9 mouse cellular contexts compared by ENCODE assay signal in genomic region chr1:109982064-109982808, GRCm38 (mm10). TPM values are rescaled to one million over a fixed set of nuclear protein-coding genes. Genes with fewer than 3 reads are reported as not detected.
DNase-seq lines count a peak whose midpoint lies in the region; ATAC-seq lines count a peak whose summit lies in the region.
"Had no signal": no experiment of that assay in that cellular context is flagged by ENCODE, and none has a peak within 500 bp of the region (broad histone marks: within the 10 kb centered on the region; RNA-seq: fewer than 3 reads in every experiment).

Gene Cdh7, plus strand, starts transcription at chr1:109982431.

- no peak for DNase-seq in heart, postnatal 14 days
- peak; percentile 94 for DNase-seq in cerebellum, adult 9-11 months
- peak; percentile 33 to 50 for DNase-seq in frontal cortex, postnatal 10 days (ENCODE audit: low spot score in 2 of 2)
- peak; percentile 27 to 48 for DNase-seq in left cerebral cortex, postnatal 10 days (ENCODE audit: extremely low spot score in 1 of 2, low spot score in 2 of 2)

- 1% methylated on average over 35 of the region's 35 CpGs for WGBS in heart, embryonic 15.5 days
- under 1% methylated on average over 34 of the region's 35 CpGs for WGBS in neural tube, embryonic 12.5 days

- peak; percentile 39; the same call in 1 of the 2 replicates for ATAC-seq in heart, embryonic 15.5 days (replicated peaks; ENCODE audit: insufficient number of reproducible peaks, insufficient read depth, low FRiP score, low read depth)
- ATAC-seq in neural tube, embryonic 12.5 days (ENCODE audit: low FRiP score, low read depth) = peak; percentile 92
- no peak for ATAC-seq in erythroblast, adult 5-6 weeks (replicated peaks; ENCODE audit: low FRiP score, poor library complexity, severe bottlenecking)
- ATAC-seq in CD4-positive, CD25-positive, alpha-beta regulatory T cell, adult 4 months = no peak

- peak within 1 kb of the TSS; percentile 55 for H3K4me3 ChIP-seq in heart, embryonic 15.5 days
- H3K4me3 ChIP-seq in neural tube, embryonic 12.5 days = peak within 1 kb of the TSS; percentile 61

- H3K4me1 ChIP-seq in heart, embryonic 15.5 days (replicated peaks) = peaks cover 7% of the 10 kb centered on the region; the same call in 1 of the 2 replicates
- no peaks in the 10 kb centered on the region for H3K4me1 ChIP-seq in neural tube, embryonic 12.5 days

- H3K27ac ChIP-seq in heart, embryonic 15.5 days = no peak within 1 kb of the TSS
- no peak within 1 kb of the TSS for H3K27ac ChIP-seq in neural tube, embryonic 12.5 days

- peak within 1 kb of the TSS; percentile 88 for H3K4me2 ChIP-seq in heart, embryonic 15.5 days
- H3K4me2 ChIP-seq in neural tube, embryonic 12.5 days (replicated peaks) = peak within 1 kb of the TSS; percentile 95

- intact Hi-C loops in heart, postnatal 14 days (cut with DNase I) = no loop called here
- intact Hi-C loops in left cerebral cortex, postnatal 10 days (cut with DNase I) = no loop called here

- H3K9me3 ChIP-seq in heart, embryonic 15.5 days (replicated peaks) = no peaks in the 10 kb centered on the region
- H3K9me3 ChIP-seq in neural tube, embryonic 12.5 days = no peaks in the 10 kb centered on the region

- peaks cover 21% of the 10 kb centered on the region for H3K27me3 ChIP-seq in heart, embryonic 15.5 days
- H3K27me3 ChIP-seq in neural tube, embryonic 12.5 days (replicated peaks) = no peaks in the 10 kb centered on the region
- H3K27me3 ChIP-seq: CH12.LX had no signal

- H3K9ac ChIP-seq in heart, embryonic 15.5 days = 0 out of 2 replicates have a peak within 1 kb of the TSS, but pooled peaks have one; percentile 10
- peak within 1 kb of the TSS; percentile 57 for H3K9ac ChIP-seq in neural tube, embryonic 12.5 days

- no peaks in the 10 kb centered on the region for H3K36me3 ChIP-seq in heart, embryonic 15.5 days
- H3K36me3 ChIP-seq in neural tube, embryonic 12.5 days = no peaks in the 10 kb centered on the region

RNA-seq across cellular contexts. Expression of gene Cdh7, which starts in this region (rescaled TPM):
- 0.03 TPM in 1 of 2 replicates, not detected in the other for polyA plus RNA-seq in heart, embryonic 15.5 days (2015; fragmentation: Nextera tagmentation; extraction: Ambion mirVana)
- total RNA-seq in heart, postnatal 14 days (2021) = not detected
- total RNA-seq in left cerebral cortex, postnatal 10 days (2021) = 10 to 100 TPM; 17.3 to 20.1 TPM
- polyA plus RNA-seq in neural tube, embryonic 12.5 days (2016; fragmentation: Nextera tagmentation; extraction: Ambion mirVana) = 6.5 and 8.4 TPM in 2 replicates
- total RNA-seq in erythroblast, adult 5-6 weeks (2015; ENCODE audit: low replicate concordance) = 0.21 TPM in 1 of 2 replicates, not detected in the other
- total RNA-seq in erythroblast, adult 5-6 weeks (2017; ENCODE audit: low replicate concordance) = 0.28 and 1.4 TPM in 2 replicates
- polyA plus RNA-seq in CD4-positive, CD25-positive, alpha-beta regulatory T cell, adult 4 months (2017; shearing (Covaris generic)) = under 1 TPM in 1 of 2 experiments, not detected in 1; 0.07 TPM
- total RNA-seq: CH12.LX had no signal

Comparison
In these comparisons a context has a peak if more than half of its experiments do, and no peak if none do; other contexts are left out.
1. RNA of gene Cdh7 (total RNA-seq): 17.3 to 20.1 TPM in left cerebral cortex, postnatal 10 days; 0.21 to 1.4 TPM in erythroblast, adult 5-6 weeks and not detected in heart, postnatal 14 days; every median in the first group is over 4 times any median in the second.
2. Peak in ATAC-seq, H3K4me3 ChIP-seq, H3K9ac ChIP-seq and H3K4me2 ChIP-seq in heart, embryonic 15.5 days; RNA of the gene not detected or under 1 TPM.
3. DNase-seq: peak in cerebellum, adult 9-11 months (single experiment), frontal cortex, postnatal 10 days (2 of 2) and left cerebral cortex, postnatal 10 days (2 of 2); none in heart, postnatal 14 days (0 of 2).